Mouse (Mus musculus) megakaryocyte, embryonic 14.5 days (primary cell): ENCODE measurements around the gene Cfap58.

Experiments
- FLI1 ChIP-seq: IDR thresholded peaks from 2 replicates; pipeline ENCODE4 v1.6.1; 2012; ENCODE audit warnings: low read length, inconsistent platforms, mixed read lengths
- GATA1 ChIP-seq: IDR thresholded peaks from 3 replicates; pipeline ENCODE4 v1.6.1; 2012; ENCODE audit warnings: mixed read lengths, low read length, inconsistent platforms, borderline replicate concordance

DNA sequence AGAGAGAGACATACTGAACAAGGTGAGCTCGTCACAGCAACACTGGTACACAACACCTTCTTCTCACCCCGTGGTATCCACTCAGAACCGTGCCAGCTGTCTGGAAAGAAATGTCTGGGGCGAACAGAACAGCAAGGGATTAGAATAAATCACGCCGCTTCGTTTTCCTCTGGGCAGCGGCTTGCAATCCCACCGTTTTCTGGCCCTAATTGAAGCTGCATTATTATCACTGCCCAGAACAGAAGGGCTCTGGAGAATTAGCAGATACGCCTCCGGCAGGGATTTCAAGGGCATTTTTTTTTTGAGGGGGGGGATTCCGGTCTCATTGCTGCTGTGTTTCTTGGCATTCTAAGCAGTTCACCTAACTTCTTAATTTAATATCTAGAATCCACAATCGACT, 20.7 kb downstream of the Cfap58 start:
- TF ChIP-seq GATA1 (no peak), FLI1 (no peak)
